Mouse (Mus musculus): ENCODE results near the gene Rhox4f.
"Not testable (repeated sequence)": the region's sequence is repeated elsewhere in the genome, so short reads cannot be mapped to it uniquely, and the experiment has no call there.

The Rhox4f gene

DNA sequence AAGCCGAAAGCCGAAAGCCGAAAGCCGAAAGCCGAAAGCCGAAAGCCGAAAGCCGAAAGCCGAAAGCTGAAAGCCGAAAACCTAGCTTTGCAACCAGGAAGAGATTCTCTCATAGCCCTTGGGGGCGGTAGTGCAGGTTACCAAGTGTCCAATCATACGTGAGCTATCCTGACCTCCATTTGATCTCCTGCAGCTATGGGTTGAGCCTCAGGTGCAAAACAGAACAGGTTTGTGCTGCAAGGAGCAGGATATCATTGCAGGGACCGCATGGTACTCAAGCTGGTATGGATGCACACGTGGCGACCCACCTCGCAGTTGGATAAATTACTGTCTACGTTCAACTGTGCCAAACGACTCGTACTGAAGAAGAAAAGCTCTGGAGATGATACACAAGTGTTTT is at the start of gene Rhox4f:
Gene Rhox4f, minus strand, starts transcription at position 101 of the 400 bp plus-strand sequence.
- DNase-seq (ENCODE audit: low spot score): not testable (repeated sequence)

- DNase-seq (ENCODE audit: low spot score): not testable (repeated sequence)
Measured at GRCm38 (mm10) chrX:37651227-37651626, 43.7 kb upstream of the Rhox4f start, which contains the start of gene Rhox4g. Gene Rhox4g, minus strand, starts transcription at chrX:37651327.

DNA sequence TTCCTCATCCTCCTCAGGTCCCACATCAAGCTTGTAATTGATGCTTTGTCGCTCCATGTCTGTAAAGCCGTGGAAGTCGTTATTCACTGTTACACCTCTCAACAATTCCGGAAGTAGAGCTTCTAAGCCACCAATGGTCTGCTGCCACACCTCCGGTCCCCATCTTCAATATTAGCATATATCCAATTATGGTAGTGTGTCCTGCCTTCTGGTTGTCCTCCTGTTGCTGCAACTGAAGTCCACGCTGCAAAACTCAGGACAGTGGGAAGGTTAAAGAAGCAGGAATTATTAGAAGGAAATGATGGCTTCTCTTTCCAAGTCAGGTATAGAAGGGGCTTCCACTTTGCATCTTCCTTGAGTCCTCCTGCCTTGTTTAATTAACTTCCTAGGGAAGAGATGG is 35.9 kb upstream of the Rhox4f start, which contains the start of gene Rhox2g:
Gene Rhox2g, minus strand, starts transcription at position 101 of the 400 bp plus-strand sequence.
- DNase-seq (ENCODE audit: low spot score): not testable (repeated sequence)

DNA sequence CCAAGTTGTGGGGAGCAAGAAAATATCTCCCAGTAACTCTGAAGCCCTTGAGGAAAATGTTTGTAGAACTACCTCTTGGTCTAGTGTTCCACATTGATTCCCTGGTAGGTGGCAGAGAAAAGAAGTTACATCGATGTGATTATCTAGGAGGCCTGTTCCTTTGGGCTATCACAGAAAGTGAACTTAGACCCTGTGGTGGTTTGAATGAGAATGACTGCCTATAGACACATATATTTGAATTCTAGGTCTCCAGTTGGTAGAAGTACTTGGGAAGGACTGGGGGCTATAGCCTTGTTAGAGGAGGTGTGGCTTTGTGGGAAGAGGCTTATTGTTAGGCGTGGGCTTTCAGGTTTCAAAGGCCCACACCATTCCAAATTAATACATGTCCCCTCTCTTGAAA is 21.0 kb upstream of the Rhox4f start, which contains the start of gene Rhox3g:
Gene Rhox3g, minus strand, starts transcription at position 101 of the 400 bp plus-strand sequence.
- not testable (repeated sequence) for DNase-seq (ENCODE audit: low spot score)

- DNase-seq (ENCODE audit: low spot score): not testable (repeated sequence)
Measured at GRCm38 (mm10) chrX:37580692-37581091, 26.8 kb downstream of the Rhox4f start, which contains the start of gene Rhox3f. Gene Rhox3f, plus strand, starts transcription at chrX:37580992.

- not testable (repeated sequence) for DNase-seq (ENCODE audit: low spot score)
Measured at GRCm38 (mm10) chrX:37572638-37573037, 34.9 kb downstream of the Rhox4f start.

GRCm38 (mm10) chrX:37571105-37571504 is 36.4 kb downstream of the Rhox4f start, which contains the start of gene Rhox2f:
Gene Rhox2f, plus strand, starts transcription at chrX:37571405.
- DNase-seq (ENCODE audit: low spot score): not testable (repeated sequence)

DNA sequence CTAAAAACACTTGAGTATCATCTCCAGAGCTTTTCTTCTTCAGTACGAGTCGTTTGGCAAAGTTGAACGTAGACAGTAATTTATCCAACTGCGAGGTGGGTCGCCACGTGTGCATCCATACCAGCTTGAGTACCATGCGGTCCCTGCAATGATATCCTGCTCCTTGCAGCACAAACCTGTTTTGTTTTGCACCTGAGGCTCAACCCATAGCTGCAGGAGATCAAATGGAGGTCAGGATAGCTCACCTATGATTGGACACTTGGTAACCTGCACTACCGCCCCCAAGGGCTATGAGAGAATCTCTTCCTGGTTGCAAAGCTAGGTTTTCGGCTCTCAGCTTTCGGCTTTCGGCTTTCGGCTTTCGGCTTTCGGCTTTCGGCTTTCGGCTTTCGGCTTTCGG is 50.4 kb downstream of the Rhox4f start, which contains the start of gene Rhox4e:
Gene Rhox4e, plus strand, starts transcription at position 301 of the 400 bp plus-strand sequence.
- DNase-seq (ENCODE audit: low spot score): not testable (repeated sequence)
